Mouse (Mus musculus) c-Kit-negative CD71-positive TER-119-positive erythroid progenitor cells, embryonic 14.5 days (primary cell): Measurements from ENCODE around the gene Aspdh.
A peak's percentile ranks its signal among the peaks of the same experiment; 100 is the strongest.

Source experiments
- DNase-seq: peaks from one replicate; pipeline ENCODE4 v3.0.0-alpha.2; 2013; ENCODE audit warnings: low read depth, low spot score

Aspdh gene

DNA sequence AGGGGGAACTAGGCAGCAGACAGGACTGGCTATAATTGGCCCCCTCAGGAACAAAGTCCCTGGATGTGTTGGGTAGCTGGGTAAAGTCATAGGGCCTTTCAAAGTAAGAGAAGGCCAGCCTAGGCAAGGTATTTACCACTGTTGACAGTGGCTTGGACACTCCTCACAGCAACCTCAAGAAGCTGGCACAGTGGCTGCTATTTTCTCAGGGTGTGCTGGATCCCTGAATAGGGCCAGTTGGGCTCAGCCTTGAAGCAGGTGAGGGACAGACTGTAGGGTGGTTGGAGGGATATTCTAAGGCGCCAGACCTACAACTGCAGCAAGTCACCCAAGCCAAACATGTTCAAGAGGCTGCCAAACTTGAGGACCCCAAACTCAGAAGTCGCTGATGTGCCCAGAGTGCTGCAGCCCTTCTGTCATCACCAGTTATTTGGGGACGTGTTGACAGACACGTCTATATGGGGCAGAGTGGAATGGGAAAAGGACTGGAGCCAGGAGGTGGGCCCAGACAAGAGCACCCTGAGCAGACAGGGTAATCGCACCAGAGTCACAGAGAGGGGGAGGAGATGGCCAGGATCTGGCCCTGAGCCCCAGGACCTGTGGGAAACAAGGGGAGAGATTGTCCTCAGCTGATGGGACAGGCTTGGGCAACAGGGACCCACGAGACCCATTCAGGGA, 6.8 kb downstream of the Aspdh start:
- no peak for DNase-seq

DNA sequence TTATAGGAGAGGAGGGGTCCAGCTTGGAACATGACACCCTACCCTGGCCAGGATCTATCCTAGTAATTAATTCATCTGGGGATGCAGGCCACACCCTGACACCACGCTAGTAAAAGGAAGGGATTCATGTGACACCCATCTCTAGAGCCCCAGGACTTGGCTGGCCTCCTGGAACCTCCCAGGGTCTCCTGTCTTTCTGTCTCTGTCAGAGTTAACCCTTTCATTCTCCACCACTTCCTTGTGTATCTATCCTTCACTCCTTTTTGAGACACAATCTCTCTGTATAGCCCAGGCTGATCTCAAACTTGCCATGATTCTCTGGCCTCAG, 7.3 kb downstream of the Aspdh start:
- no peak for DNase-seq

DNA sequence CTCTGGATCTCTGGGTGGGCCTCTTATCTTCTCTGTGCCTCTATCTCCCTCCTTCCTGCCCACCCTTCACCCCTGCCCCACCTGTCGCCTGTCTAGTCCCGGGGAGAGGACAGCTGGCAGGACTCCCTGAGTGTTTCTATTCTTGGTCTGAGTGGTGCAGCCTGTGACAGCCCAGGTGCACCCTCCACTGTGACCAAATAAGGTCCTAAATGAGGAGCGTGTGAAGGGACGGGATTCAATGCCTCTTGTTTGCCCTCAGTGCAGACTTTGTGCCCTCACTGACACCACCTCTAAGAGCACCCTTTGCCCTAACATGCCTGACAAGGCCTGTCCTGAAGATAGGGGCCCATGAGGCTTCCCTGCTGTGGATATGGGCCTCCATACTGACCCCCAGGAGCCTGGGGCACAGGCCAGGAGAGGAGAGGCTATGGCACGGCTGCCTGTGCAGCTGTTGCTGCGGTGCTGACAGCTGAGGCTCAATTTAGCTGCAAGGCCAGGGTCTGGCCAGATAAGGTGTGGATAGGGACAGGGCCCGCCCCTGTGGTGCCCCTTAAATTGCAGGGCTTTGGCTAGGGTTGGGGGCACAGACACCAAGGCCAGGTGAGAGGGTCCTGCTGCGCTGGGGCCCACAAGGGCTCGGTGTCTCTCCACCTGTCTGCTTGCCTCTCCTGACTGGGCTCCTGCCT, 7.9 kb downstream of the Aspdh start:
- no peak for DNase-seq

DNA sequence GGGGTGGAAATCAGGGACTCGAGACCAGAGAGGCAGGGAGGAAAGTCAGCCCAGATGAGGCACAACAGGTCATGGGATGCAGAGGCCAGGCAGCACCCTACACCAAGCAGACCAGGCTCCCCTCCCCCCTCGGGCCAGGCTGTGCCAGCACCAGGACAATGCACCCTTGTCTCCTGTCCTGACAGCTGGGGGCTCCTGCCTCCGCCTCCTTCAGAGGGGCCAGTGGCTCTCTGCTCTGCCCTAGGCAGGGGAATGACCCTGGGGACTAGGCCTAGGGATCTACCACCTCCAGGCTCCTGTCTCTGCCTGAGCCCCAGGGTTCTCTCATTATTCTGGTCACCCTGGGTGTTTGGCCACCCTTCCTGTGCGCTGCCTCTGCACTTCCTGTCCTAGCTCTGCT, 9.2 kb downstream of the Aspdh start:
- no peak for DNase-seq

DNA sequence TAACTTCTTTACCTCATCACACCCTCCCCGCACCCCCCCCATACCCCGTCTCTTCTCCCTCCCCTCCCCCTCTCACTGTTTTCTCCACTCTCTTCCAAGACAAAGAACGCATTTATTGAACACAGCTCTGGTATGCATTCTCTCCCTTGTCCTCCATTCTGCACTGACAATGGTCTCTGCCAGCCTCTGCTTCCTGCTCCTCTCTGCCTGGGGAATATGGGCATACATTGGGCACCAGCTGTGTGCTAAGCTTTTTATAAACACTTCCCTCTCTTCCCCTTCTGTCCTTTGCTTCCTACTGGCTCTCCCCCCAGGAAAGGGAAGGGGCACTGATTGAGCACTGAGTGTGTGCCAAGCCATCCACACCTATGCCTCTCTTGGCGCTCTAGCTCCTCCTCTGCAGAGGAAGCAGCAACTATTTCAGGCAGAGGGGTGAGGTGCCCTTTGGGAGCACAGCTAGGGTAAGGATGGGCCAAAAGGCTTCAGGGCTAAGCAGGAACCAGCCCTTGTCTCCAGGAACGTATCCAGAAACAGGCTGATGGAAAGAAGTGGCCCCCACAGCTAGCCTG, 9.9 kb downstream of the Aspdh start:
- no peak for DNase-seq

DNA sequence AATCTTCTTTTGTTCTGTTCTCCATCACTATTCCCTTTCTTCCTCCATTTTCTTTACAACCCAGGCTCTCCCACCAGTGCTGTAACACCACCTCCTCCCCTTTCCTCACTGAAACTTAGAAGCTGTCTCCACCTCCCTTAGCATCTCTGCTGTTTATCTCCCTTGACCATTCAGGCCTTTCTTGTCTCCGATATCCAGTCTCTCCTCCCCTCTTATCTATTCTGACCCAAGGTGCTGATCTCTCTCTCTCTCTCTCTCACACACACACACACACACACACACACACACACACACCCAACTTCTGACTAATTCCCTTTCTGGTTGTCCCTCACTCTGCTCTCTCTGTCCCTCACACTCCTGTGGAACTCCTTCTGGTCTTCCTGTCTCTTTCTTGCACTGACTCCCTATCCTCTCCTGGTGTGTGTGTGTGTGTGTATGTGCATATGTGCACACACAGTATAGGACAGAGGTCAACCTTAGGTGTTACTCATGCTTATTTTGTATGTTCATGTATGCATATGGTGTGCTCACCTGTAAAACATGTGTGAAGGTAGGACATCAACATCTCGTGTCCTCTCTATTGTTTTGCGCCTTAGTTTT, 17.7 kb downstream of the Aspdh start:
- peak; percentile 65 for DNase-seq

DNA sequence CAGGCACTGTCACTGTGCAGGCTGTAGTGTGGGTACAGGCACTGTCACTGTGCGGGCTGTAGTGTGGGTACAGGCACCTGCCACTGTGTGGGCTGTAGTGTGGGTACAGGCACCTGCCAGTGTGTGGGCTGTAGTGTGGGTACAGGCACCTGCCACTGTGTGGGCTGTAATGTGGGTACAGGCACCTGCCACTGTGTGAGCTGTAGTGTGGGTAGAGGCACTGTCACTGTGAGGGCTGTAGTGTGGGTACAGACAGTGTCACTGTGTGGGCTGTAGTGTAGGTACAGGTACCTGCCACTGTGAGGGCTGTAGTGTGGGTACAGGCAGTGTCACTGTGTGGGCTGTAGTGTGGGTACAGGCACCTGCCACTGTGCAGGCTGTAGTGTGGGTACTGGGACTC, 18.9 kb downstream of the Aspdh start:
- DNase-seq, result no peak

DNA sequence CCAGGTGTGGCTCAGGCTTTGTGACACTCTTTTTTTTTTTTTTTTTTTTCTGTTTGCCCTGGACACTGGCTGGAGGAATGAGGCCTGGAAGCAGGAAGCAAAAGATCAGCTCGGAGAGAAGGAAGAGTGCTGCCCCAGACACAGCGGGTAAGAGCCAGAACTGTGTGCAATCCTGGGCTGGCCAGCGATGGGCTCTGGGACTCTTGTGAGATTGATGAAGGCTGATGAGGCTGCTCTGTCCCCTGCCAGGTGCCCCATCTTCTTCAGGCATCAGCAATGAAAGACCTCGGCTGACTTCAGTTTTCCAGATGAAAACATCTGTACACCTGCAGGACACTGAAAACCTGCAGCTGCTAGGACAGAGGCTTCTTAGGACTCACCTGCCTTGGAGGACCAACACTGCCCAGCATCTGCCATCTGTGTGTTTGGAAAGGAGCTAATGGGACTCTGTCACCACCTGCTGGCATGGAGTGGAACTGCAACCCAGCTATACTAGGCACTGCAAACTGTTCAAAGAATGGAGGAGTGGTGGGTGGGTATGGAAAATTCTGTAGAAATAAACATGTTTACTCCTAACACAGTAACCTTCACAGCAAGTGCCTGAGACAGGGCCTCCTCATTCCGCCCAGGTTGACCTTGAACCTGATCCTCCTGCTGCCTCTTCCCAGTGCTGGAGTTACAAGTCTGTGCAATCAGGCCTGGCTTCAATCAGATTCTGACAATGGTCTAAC, 19.8 kb downstream of the Aspdh start:
- DNase-seq, result peak; percentile 83

DNA sequence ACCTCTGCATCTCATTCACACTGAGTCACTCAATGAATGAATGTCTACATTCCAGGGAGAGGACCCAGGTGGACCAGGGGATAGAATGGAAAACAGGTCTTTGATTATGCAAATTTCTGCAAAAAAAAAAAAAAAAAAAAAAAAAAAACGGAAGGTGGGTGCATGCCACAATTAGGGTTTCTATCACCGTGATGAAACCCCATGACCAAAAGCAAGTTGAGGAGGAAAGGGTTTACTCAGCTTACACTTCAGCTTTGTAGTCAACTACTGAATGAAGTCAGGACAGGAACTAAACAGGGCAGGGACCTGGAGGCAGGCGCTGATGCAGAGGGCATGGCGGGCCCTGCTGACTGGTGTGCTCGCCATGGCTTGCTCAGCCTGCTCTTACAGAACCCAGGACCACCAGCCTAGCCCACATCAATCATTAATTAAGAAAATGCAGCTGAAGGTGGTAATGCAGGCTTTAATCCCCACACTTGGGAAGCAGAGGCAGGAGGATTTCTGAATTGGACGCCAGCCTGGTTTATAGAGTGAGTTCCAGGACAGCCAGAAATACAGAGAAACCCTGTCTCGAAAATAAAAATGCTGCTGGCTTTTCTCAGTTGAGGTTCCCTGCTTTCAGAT, 20.5 kb downstream of the Aspdh start:
- DNase-seq, result no peak

DNA sequence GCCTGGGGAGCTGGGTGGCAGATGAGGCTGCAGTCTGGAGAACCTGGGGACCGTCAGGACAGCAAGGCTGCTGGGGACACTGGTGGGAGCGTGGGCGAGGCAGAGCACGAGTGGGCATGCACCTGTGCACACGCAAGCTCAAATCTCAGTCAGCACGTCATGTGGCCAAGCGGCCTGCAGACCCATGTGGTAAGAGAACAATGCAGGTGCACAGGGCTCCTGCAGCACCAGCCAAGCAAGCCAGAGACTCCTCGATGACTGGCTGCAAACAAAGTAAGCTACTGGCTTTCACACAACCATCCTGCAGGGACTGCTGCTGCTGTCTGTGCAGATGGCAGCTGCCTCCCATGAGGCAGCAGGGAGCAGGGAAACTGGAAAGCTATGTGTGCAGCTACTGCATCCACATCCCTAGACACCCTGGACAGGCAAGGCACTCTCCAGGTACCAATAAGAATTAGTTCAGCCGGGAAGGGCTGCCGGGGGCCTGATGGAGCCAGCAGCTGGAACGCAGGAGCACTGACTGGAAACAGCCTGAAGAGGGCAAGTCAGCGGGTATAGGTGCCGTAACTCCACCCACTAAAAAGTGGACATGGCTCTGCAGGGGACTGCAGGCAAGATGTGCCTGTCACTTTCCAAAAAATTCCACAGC, 21.9 kb downstream of the Aspdh start:
- DNase-seq, result no peak

DNA sequence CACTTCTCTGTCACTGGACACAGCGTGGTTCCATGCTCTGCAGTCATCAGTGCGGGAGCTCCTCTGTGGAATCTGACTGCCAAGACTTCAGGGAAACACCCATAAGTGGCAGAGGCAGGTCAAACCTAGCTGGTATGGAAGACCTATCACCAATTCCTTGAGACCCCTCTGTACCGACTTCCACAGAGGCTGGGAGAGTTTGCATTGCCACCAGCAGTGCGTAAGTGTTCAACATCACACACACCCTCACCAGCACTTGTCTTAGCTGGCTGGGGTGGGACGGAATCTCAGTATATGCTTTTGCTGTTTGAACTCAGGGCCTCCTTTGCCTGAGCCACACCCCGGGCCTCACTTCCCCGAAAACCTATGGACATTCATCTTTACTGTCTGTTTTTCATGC, 22.7 kb downstream of the Aspdh start:
- DNase-seq, result no peak

DNA sequence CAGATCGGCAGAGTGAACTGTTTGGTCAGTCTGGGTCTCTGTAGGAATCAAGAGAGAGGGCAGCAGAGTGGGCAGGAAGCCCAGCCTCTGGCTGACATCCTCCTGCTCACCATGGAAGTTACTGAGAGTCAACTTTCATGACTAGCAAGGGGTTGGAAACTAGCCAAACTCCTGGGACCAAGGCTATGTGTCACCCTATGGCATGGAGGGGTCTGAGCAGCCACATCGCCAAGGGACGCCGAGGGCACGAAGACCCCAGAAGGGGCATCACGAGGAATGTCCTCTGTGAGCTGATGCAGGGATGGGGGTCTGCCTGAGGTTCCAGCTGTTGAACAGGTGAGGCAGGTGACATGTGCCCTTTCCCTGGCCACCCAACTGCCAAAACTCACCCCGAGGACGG, 23.4 kb downstream of the Aspdh start:
- no peak for DNase-seq

DNA sequence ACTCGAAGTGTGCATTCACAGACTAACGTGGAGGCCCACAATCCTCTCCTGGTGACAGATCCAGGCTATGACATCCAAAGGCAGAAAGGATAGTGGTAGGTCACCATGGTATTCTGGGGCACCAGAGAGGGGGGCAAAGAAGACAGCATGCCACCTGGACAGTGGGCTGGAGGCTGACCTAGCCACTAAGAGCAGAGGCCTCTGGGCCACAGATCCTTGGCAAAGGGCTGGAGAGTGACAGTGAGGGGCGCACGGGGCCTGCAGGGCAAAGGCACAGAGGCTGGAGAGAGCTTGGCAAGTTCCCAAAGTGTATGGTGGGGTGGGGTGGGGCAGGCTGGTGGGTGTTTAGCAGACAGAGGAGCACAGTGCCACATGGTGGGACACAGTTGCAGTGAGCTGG, 25.1 kb downstream of the Aspdh start:
- no peak for DNase-seq

DNA sequence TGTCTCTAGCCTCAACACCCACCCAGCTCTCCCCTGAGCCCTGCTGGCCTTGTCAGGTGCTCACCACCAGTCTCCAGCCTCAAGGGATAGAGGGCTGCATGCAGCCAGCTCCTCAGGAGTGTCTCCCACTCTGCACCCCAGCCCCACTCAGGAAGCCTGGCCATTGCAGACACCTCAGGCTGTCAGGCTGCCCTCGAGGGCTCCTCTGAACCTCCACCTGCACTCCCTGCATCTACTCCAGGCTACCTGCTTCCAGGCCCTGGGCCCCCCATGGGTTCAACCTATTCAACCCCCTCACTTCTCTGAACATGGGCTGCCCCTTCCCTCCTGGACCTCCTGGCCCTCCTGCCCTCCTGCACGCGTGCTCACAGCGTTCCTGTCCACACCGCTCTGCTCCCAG, 26.2 kb downstream of the Aspdh start:
- no peak for DNase-seq

DNA sequence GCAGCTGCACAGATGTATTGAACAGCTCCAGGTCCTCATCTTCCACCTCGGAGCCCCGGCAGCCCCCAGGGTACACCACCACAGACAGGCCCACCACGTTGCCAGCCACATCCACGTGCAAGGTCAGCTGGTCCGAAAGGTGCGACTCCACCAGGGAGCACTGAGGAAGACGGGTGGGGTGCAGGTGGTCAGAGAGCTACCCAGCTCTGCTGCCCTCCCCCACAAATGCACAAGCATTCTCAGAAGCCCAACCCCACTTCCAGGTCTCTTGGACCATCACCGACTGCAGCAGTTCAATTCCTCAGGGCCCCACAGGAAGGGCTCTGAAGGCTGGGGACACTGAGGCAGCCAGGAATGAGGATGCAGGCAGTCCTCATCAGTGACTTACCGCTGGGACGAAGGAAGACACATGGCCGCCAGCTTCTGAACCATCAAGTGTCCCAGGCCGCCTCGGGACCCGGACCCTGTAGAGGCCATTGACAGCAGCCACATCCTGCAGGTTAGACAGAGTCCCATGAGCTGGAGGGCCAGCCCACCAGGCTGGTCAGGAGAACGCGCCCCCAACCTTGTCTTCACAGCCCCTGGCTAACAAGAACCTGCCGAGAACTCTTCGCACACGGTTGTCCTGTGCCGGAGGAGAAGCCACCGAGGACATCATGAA, 27.1 kb downstream of the Aspdh start:
- DNase-seq, result no peak

DNA sequence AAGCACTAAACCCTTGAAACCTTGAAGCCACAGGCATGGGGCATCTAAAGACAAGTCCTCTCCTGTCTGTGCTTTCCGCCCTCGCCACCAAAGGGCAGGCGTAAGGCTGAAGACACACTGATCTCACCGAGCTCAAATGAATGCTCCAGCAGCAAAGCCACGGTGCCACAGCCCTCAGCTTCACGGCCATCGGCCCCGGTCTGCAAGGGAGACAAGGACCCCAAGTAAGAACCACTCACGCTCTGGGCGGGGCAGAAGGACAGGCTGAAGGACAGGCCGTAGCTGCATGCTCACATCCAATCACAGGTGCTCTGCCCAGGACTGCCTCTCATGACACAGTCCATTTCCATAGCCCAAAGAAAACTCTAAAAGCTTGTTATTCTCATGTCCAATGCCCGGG, 29.5 kb downstream of the Aspdh start:
- no peak for DNase-seq

DNA sequence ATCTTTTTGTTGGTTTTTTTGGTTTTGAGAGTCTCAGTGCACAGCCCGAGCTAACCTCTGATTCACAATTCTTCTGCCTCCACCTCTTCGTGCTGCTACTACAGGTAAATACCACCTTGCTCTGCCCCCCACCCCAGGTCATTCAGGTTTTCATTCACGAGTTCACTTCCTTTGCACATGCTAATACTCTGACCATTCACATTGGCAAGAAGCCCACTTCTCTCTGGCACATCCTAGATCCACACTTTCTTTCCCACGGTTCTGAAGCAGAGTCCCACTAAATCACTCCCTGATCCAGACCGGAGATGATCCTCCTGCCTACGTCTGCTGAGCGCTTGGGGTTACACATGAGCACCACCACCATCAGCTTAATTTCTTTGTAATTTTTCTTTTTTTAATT, 29.9 kb downstream of the Aspdh start:
- DNase-seq, result no peak

DNA sequence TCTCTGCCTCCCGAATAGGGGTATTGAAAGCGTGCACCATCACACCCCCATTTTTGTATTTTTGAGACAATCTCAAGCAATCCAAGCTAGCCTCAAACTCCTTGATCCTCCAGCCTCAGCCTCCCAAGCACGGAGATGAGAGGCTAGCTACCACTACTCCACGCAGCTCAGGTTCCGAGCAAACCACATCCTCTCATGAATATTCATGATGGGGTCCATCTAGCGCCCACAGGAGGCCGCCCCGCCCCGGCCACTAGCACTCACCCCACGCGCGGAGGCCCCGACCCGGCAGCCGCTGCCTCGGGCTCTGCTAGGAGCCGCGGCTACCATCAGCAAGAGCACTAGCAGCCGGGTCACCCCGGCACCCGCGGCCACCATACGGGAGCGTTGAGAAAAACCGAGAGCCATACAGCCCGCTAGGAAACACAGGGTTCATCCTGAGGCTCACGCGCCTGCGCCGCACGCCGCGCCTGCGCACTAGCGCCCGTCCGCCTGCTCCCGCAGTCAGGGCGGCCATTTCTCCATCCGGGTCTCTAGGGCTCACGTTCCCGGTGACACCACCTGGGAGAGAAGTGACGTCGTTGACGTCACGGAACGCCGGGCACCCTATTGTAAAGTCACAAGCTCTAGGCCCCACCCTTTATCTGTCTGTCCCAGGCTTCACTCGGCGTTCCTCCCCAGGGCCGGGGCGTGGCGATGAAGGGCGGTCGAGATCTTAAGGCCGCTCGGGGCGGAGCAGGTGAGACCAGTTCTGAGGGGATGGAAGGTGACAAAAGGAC, 31.0 kb downstream of the Aspdh start, which contains the start of the genes Emc10 and Fam71e1:
Gene Emc10, minus strand, starts transcription at position 538 of the 779 bp plus-strand sequence.
Gene Fam71e1, plus strand, starts transcription at position 590 of the 779 bp plus-strand sequence.
- peak; percentile 98 for DNase-seq

DNA sequence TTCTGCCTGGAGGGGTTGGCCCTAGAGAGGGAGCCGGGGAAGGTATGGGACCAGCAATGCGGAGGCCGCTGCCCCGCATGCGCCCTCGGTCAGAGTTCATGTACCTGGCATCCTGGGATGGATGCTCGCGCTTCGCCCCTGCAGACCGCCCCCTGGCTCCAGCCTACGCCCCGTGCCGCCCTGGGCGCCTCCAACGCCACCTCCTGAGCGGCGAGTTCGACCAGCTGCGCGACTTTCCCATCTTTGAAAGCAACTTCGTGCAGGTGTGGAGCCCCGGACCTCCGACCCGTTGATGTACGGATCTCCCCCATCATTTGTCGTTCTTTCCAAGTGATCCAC, 31.5 kb downstream of the Aspdh start:
- DNase-seq, result no peak
